In the genomic region with DNA sequence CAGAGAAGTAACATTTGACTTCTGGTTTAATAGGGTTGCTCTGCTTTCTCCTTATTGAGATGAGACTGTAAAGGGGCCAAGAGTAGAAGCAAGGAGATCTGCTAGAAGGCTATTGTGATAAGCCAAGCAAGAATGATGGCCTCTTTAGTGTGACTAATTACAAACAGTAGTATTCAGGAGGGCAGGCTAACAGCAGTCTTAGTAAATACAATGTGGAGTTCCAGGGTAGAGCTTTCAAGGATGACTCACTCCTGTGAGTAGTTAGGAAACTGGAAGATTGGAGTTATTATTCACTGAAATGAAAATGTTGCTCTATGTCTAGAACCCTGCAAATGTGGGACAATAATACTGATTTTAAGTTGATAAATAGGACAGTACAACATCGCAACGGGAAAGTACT, we compare ENCODE assay signal across 26 mouse cellular contexts. TPM values are rescaled to one million over a fixed set of nuclear protein-coding genes. Genes with fewer than 3 reads are reported as not detected.
A peak's percentile ranks its signal among the peaks of the same experiment; 100 is the strongest.
DNase-seq lines count a peak whose midpoint lies in the region; ATAC-seq and TF ChIP-seq lines count a peak whose summit lies in the region.
"Had no signal": no experiment of that assay in that cellular context is flagged by ENCODE, and none has a peak within 500 bp of the region (broad histone marks: within the 10 kb centered on the region; RNA-seq: fewer than 3 reads in every experiment).

No protein-coding gene starts in this region.

- intact Hi-C loops in gastrocnemius, adult 2 months (cut with DNase I), result no loop called here

- H3K4me1 ChIP-seq in stomach, postnatal 0 days (replicated peaks; ENCODE audit: control insufficient read depth, insufficient read depth), result no peaks in the 10 kb centered on the region
- H3K4me1 ChIP-seq: embryonic facial prominence, embryonic 10.5 days; embryonic facial prominence, embryonic 12.5 days; forebrain, embryonic 10.5 days; forebrain, embryonic 12.5 days had no signal

- 0 out of 2 replicates have a peak, but pooled peaks have one; percentile 64 for ATAC-seq in stomach, postnatal 0 days (ENCODE audit: low FRiP score, low TSS enrichment)
- ATAC-seq: activated CD4-positive, CD25-positive, alpha-beta regulatory T cell, adult 4 months; CD4-positive, CD25-positive, alpha-beta regulatory T cell, adult 4 months; forebrain, embryonic 14.5 days; forebrain, embryonic 16.5 days; Patski had no signal

- TF ChIP-seq EP300 in stomach, postnatal 0 days (optimal IDR thresholded peaks at IDR 0.05), result no peak

- no peak overlapping the region for H3K4me2 ChIP-seq in stomach, postnatal 0 days (replicated peaks; ENCODE audit: low read depth)
- H3K4me2 ChIP-seq: embryonic facial prominence, embryonic 12.5 days; forebrain, embryonic 12.5 days had no signal

- peaks cover 9% of the 10 kb centered on the region for H3K36me3 ChIP-seq in stomach, postnatal 0 days (ENCODE audit: control insufficient read depth, insufficient read depth, low read length)

- H3K27ac ChIP-seq in stomach, postnatal 0 days (replicated peaks), result no peak overlapping the region
- H3K27ac ChIP-seq in gastrocnemius, adult 2 months, result no peak overlapping the region
- H3K27ac ChIP-seq: embryonic facial prominence, embryonic 10.5 days; embryonic facial prominence, embryonic 12.5 days; forebrain, embryonic 10.5 days; forebrain, embryonic 12.5 days had no signal

- WGBS in stomach, postnatal 0 days, result 79% methylated on average over 2 of the region's 2 CpGs

- H3K9me3 ChIP-seq in stomach, postnatal 0 days (ENCODE audit: control insufficient read depth, low read length), result no peaks in the 10 kb centered on the region
- H3K9me3 ChIP-seq: embryonic facial prominence, embryonic 10.5 days; embryonic facial prominence, embryonic 12.5 days; forebrain, embryonic 10.5 days; forebrain, embryonic 12.5 days; G1E had no signal

- DNase-seq in 3T3-L1 (ENCODE audit: low read depth, low spot score), result peak; percentile 58
- peak; percentile 42 for DNase-seq in Muller cell, postnatal 12 days (ENCODE audit: inconsistent ontology term)
- DNase-seq in brain, adult 2 months (ENCODE audit: low read depth, low spot score), result peak; percentile 26
- no peak for DNase-seq in stomach, postnatal 0 days (ENCODE audit: low spot score)
- no peak for DNase-seq in gastrocnemius, adult 2 months
- DNase-seq in right cerebral cortex, postnatal 10 days (ENCODE audit: low spot score in 2 of 2), result no peak
- DNase-seq in layer of hippocampus, adult 9-10 months (ENCODE audit: low spot score), result no peak
- DNase-seq: adrenal gland, adult 8-10 months; adrenal gland, postnatal 14 days; B cell, adult 2 months; cerebellum, adult 11-12 months; cerebellum, adult 2 months; cerebellum, adult 9-10 months; cerebellum, postnatal 10 days; cerebellum, postnatal 25 days had no signal

- no peaks in the 10 kb centered on the region for H3K27me3 ChIP-seq in stomach, postnatal 0 days (ENCODE audit: control insufficient read depth, insufficient read depth, low read length)
- H3K27me3 ChIP-seq: CH12.LX; embryonic facial prominence, embryonic 12.5 days; forebrain, embryonic 12.5 days; Patski had no signal

- no peak for TF ChIP-seq CTCF in stomach, postnatal 0 days (IDR thresholded peaks at IDR 0.05; ENCODE audit: low read depth)
- TF ChIP-seq CTCF in gastrocnemius, adult 2 months (IDR thresholded peaks at IDR 0.05), result no peak

- H3K9ac ChIP-seq in stomach, postnatal 0 days (ENCODE audit: low read length), result no peak overlapping the region
- H3K9ac ChIP-seq: embryonic facial prominence, embryonic 12.5 days; forebrain, embryonic 12.5 days had no signal

- no peak overlapping the region for H3K4me3 ChIP-seq in stomach, postnatal 0 days (ENCODE audit: low read depth, low read length)
- no peak overlapping the region for H3K4me3 ChIP-seq in gastrocnemius, adult 2 months
- H3K4me3 ChIP-seq: embryonic facial prominence, embryonic 10.5 days; embryonic facial prominence, embryonic 12.5 days; forebrain, embryonic 10.5 days; forebrain, embryonic 12.5 days had no signal

RNA-seq across cellular contexts. Expression of a gene that starts 40.2 kb away (rescaled TPM):
- polyA plus RNA-seq in stomach, postnatal 0 days (2015; fragmentation: Nextera tagmentation; extraction: Ambion mirVana), result 99.3 and 108 TPM in 2 replicates
- total RNA-seq in gastrocnemius, adult 2 months (2021), result 10 to 100 TPM; 33.4 to 36.1 TPM

RNA-seq across cellular contexts. Expression of a gene that starts 42.3 kb away (rescaled TPM):
- 61.0 and 65.3 TPM in 2 replicates for polyA plus RNA-seq in stomach, postnatal 0 days (2015; fragmentation: Nextera tagmentation; extraction: Ambion mirVana)
- 1 to 10 TPM; 1.2 to 1.7 TPM for total RNA-seq in gastrocnemius, adult 2 months (2021)
- polyA plus RNA-seq: activated CD4-positive, CD25-positive, alpha-beta regulatory T cell, adult 4 months; CD4-positive, CD25-positive, alpha-beta regulatory T cell, adult 4 months had no signal

Comparison
In these comparisons a context has a peak if more than half of its experiments do, and no peak if none do; other contexts are left out.
1. DNase-seq: peak in 3T3-L1 (single experiment), Muller cell, postnatal 12 days (single experiment) and brain, adult 2 months (single experiment); none in stomach, postnatal 0 days (single experiment), gastrocnemius, adult 2 months (single experiment), right cerebral cortex, postnatal 10 days (0 of 2) and layer of hippocampus, adult 9-10 months (single experiment).